ENCODE assay signal across 18 mouse cellular contexts in genomic region chr1:45276006-45276539, GRCm38 (mm10). TPM values are rescaled to one million over a fixed set of nuclear protein-coding genes. Genes with fewer than 3 reads are reported as not detected.
A peak's percentile ranks its signal among the peaks of the same experiment; 100 is the strongest.
DNase-seq lines count a peak whose midpoint lies in the region; ATAC-seq and TF ChIP-seq lines count a peak whose summit lies in the region.
"Had no signal": no experiment of that assay in that cellular context is flagged by ENCODE, and none has a peak within 500 bp of the region (broad histone marks: within the 10 kb centered on the region; RNA-seq: fewer than 3 reads in every experiment).

No protein-coding gene starts in this region.

- no peaks in the 10 kb centered on the region for H3K36me3 ChIP-seq in midbrain, embryonic 11.5 days (ENCODE audit: control insufficient read depth, insufficient read depth, low read length)
- no peaks in the 10 kb centered on the region for H3K36me3 ChIP-seq in midbrain, embryonic 13.5 days
- no peaks in the 10 kb centered on the region for H3K36me3 ChIP-seq in midbrain, postnatal 0 days (ENCODE audit: insufficient read depth, low read length)
- H3K36me3 ChIP-seq: embryonic facial prominence, embryonic 15.5 days had no signal

- no peak overlapping the region for H3K9ac ChIP-seq in midbrain, embryonic 11.5 days (ENCODE audit: low read length)
- no peak overlapping the region for H3K9ac ChIP-seq in midbrain, embryonic 13.5 days (replicated peaks)
- no peak overlapping the region for H3K9ac ChIP-seq in midbrain, postnatal 0 days (replicated peaks; ENCODE audit: low read length, poor library complexity, severe bottlenecking)
- H3K9ac ChIP-seq: embryonic facial prominence, embryonic 15.5 days had no signal

- H3K4me1 ChIP-seq in midbrain, embryonic 11.5 days (ENCODE audit: control insufficient read depth, insufficient read depth, low read length), result no peaks in the 10 kb centered on the region
- H3K4me1 ChIP-seq in midbrain, embryonic 13.5 days (replicated peaks), result no peaks in the 10 kb centered on the region
- no peaks in the 10 kb centered on the region for H3K4me1 ChIP-seq in midbrain, postnatal 0 days (ENCODE audit: insufficient read depth, low read length)
- H3K4me1 ChIP-seq: embryonic facial prominence, embryonic 15.5 days had no signal

- H3K27ac ChIP-seq in midbrain, embryonic 11.5 days (ENCODE audit: low read depth, low read length), result no peak overlapping the region
- no peak overlapping the region for H3K27ac ChIP-seq in midbrain, embryonic 13.5 days
- no peak overlapping the region for H3K27ac ChIP-seq in midbrain, postnatal 0 days (ENCODE audit: low read depth, low read length)
- H3K27ac ChIP-seq: embryonic facial prominence, embryonic 15.5 days; left cerebral cortex, adult 2 months had no signal

- intact Hi-C loops in gastrocnemius, postnatal 14 days (cut with DNase I; ENCODE audit: low total_unique reads), result no loop called here

- TF ChIP-seq CTCF in midbrain, postnatal 0 days (IDR thresholded peaks at IDR 0.05), result no peak

- H3K4me3 ChIP-seq in midbrain, embryonic 11.5 days (ENCODE audit: low read depth, low read length), result no peak overlapping the region
- H3K4me3 ChIP-seq in midbrain, embryonic 13.5 days (replicated peaks), result no peak overlapping the region
- no peak overlapping the region for H3K4me3 ChIP-seq in midbrain, postnatal 0 days (ENCODE audit: low read depth, low read length)
- H3K4me3 ChIP-seq: embryonic facial prominence, embryonic 15.5 days; left cerebral cortex, adult 2 months had no signal

- H3K4me2 ChIP-seq in midbrain, embryonic 11.5 days, result no peak overlapping the region
- H3K4me2 ChIP-seq in midbrain, embryonic 13.5 days (replicated peaks), result no peak overlapping the region
- H3K4me2 ChIP-seq in midbrain, postnatal 0 days (ENCODE audit: low read depth, low read length, poor library complexity, severe bottlenecking), result no peak overlapping the region
- H3K4me2 ChIP-seq: embryonic facial prominence, embryonic 15.5 days; liver, embryonic 11.5 days had no signal

- H3K9me3 ChIP-seq in midbrain, embryonic 11.5 days (ENCODE audit: control insufficient read depth, low read length), result no peaks in the 10 kb centered on the region
- H3K9me3 ChIP-seq in midbrain, embryonic 13.5 days, result no peaks in the 10 kb centered on the region
- no peaks in the 10 kb centered on the region for H3K9me3 ChIP-seq in midbrain, postnatal 0 days (ENCODE audit: low read length)
- H3K9me3 ChIP-seq: embryonic facial prominence, embryonic 15.5 days had no signal

- 0 out of 2 replicates have a peak, but pooled peaks have one; percentile 44 for ATAC-seq in midbrain, embryonic 11.5 days (ENCODE audit: low FRiP score)
- ATAC-seq in midbrain, embryonic 13.5 days, result no peak
- ATAC-seq in midbrain, postnatal 0 days (ENCODE audit: low FRiP score), result no peak
- ATAC-seq: CD4-positive, CD25-positive, alpha-beta regulatory T cell, adult 4 months; Patski had no signal

- H3K27me3 ChIP-seq in midbrain, embryonic 11.5 days (ENCODE audit: control insufficient read depth, insufficient read depth, low read length), result no peaks in the 10 kb centered on the region
- H3K27me3 ChIP-seq in midbrain, embryonic 13.5 days, result no peaks in the 10 kb centered on the region
- H3K27me3 ChIP-seq in midbrain, postnatal 0 days (ENCODE audit: insufficient read depth, low read length), result no peaks in the 10 kb centered on the region
- H3K27me3 ChIP-seq: embryonic facial prominence, embryonic 15.5 days had no signal

- peak; percentile 28 for DNase-seq in gastrocnemius, postnatal 25 days
- no peak for DNase-seq in gastrocnemius, postnatal 14 days
- no peak for DNase-seq in midbrain, embryonic 11.5 days (ENCODE audit: low spot score, missing footprints)
- DNase-seq in heart, postnatal 4 days, result peak; percentile 38
- peak; percentile 5 for DNase-seq in midbrain, postnatal 0 days (ENCODE audit: low spot score)
- DNase-seq in neural tube, embryonic 10.5 days (ENCODE audit: extremely low spot score, low spot score), result no peak
- no peak for DNase-seq in adrenal gland, adult 18-20 months (ENCODE audit: low spot score in 2 of 2)
- DNase-seq: adrenal gland, postnatal 36 days; cerebellum, adult 9-10 months; spleen, adult 18-20 months had no signal

- WGBS in midbrain, embryonic 11.5 days, result 66% methylated on average over 2 of the region's 2 CpGs
- 59% methylated on average over 2 of the region's 2 CpGs for WGBS in midbrain, embryonic 13.5 days
- WGBS in midbrain, postnatal 0 days, result 37% methylated on average over 2 of the region's 2 CpGs

RNA-seq across cellular contexts. Expression of gene Col3a1, which starts 35.3 kb away (rescaled TPM):
- total RNA-seq in gastrocnemius, postnatal 25 days (2021), result 1,000 to 10,000 TPM in 1 of 2 experiments, 100 to 1,000 TPM in 1; 586 to 1,212 TPM
- 1,000 to 10,000 TPM; 1,615 to 2,328 TPM for total RNA-seq in gastrocnemius, postnatal 14 days (2021)
- 400 and 432 TPM in 2 replicates for polyA plus RNA-seq in midbrain, embryonic 11.5 days (2014; fragmentation: Nextera tagmentation; extraction: Ambion mirVana)
- polyA plus RNA-seq in midbrain, embryonic 13.5 days (2015; fragmentation: Nextera tagmentation; extraction: Ambion mirVana), result 141 and 184 TPM in 2 replicates
- 1,000 to 10,000 TPM; 1,443 to 1,651 TPM for total RNA-seq in heart, postnatal 4 days (2021)
- total RNA-seq in midbrain, postnatal 0 days (2014; rRNA removed), result 124 and 129 TPM in 2 replicates
- polyA plus RNA-seq in midbrain, postnatal 0 days (2015; fragmentation: Nextera tagmentation; extraction: Ambion mirVana), result 95.9 and 99.8 TPM in 2 replicates
- total RNA-seq in adrenal gland, adult 18-20 months (2021), result 100 to 1,000 TPM in 1 of 2 experiments, 10 to 100 TPM in 1; 42.6 to 127 TPM
- total RNA-seq: hematopoietic stem cell, adult 5-6 weeks; monocyte, adult 5-6 weeks had no signal
- polyA plus RNA-seq: CD4-positive, CD25-positive, alpha-beta regulatory T cell, adult 4 months had no signal

Comparison
In these comparisons a context has a peak if more than half of its experiments do, and no peak if none do; other contexts are left out.
1. DNase-seq: peak in gastrocnemius, postnatal 25 days (single experiment), heart, postnatal 4 days (single experiment) and midbrain, postnatal 0 days (single experiment); none in gastrocnemius, postnatal 14 days (single experiment), midbrain, embryonic 11.5 days (single experiment), neural tube, embryonic 10.5 days (single experiment) and adrenal gland, adult 18-20 months (0 of 2).